Comparison of ENCODE assay signal across 8 mouse cellular contexts in genomic region chr14:31494975-31495455, GRCm38 (mm10). TPM values are rescaled to one million over a fixed set of nuclear protein-coding genes. Genes with fewer than 3 reads are reported as not detected.
A peak's percentile ranks its signal among the peaks of the same experiment; 100 is the strongest.
DNase-seq lines count a peak whose midpoint lies in the region; ATAC-seq lines count a peak whose summit lies in the region.

Gene Mettl6 (minus strand): TSS chr14:31495040.

- no peaks in the 10 kb centered on the region; the same call in 1 of the 2 replicates for H3K36me3 ChIP-seq in hindbrain, embryonic 11.5 days (ENCODE audit: control insufficient read depth, insufficient read depth, low read length)

- peak within 1 kb of the TSS; percentile 71; the same call in 1 of the 2 replicates for H3K27ac ChIP-seq in hindbrain, embryonic 11.5 days (ENCODE audit: low read depth, low read length)

- peak within 1 kb of the TSS; percentile 54 for H3K4me2 ChIP-seq in hindbrain, embryonic 11.5 days (replicated peaks; ENCODE audit: low read depth, low read length)

- peak within 1 kb of the TSS; percentile 85 for H3K9ac ChIP-seq in hindbrain, embryonic 11.5 days (ENCODE audit: low read depth, low read length)

- H3K27me3 ChIP-seq in hindbrain, embryonic 11.5 days (ENCODE audit: control insufficient read depth, insufficient read depth, low read length), result no peaks in the 10 kb centered on the region

- H3K4me3 ChIP-seq in hindbrain, embryonic 11.5 days (ENCODE audit: low read depth, low read length), result peak within 1 kb of the TSS; percentile 90

- no peaks in the 10 kb centered on the region for H3K9me3 ChIP-seq in hindbrain, embryonic 11.5 days (ENCODE audit: control insufficient read depth, low read length)

- peaks cover 9% of the 10 kb centered on the region; the same call in 1 of the 2 replicates for H3K4me1 ChIP-seq in hindbrain, embryonic 11.5 days (replicated peaks; ENCODE audit: control insufficient read depth, insufficient read depth, low read length)

- under 1% methylated on average over 49 of the region's 49 CpGs for WGBS in hindbrain, embryonic 11.5 days

- peak; percentile 91 for DNase-seq in MN1 (ENCODE audit: low spot score)
- peak; percentile 87 for DNase-seq in cerebellum, adult 9-10 months
- peak; percentile 75 to 94 for DNase-seq in frontal cortex, adult 2 months (ENCODE audit: extremely low spot score in 1 of 2, low spot score in 1 of 2)
- DNase-seq in hindbrain, embryonic 11.5 days (ENCODE audit: low spot score), result peak; percentile 91
- peak; percentile 85 to 90 for DNase-seq in layer of hippocampus, postnatal 10 days (ENCODE audit: low spot score in 2 of 2)
- DNase-seq in lung, postnatal 10 days, result peak; percentile 94
- peak; percentile 89 for DNase-seq in ovary, postnatal 36 days (ENCODE audit: low spot score)
- DNase-seq in thymus, postnatal 25 days, result peak; percentile 91

- peak; percentile 91 for ATAC-seq in hindbrain, embryonic 11.5 days (ENCODE audit: low FRiP score)

RNA-seq across cellular contexts. Expression of gene Mettl6, which starts in this region (rescaled TPM):
- polyA plus RNA-seq in frontal cortex, adult 2 months (2012; rRNA removed), result 19.6 and 20.3 TPM in 2 replicates
- polyA plus RNA-seq in hindbrain, embryonic 11.5 days (2014; fragmentation: Nextera tagmentation; extraction: Ambion mirVana), result 86.9 and 87.1 TPM in 2 replicates
- total RNA-seq in layer of hippocampus, postnatal 10 days (2021), result 10 to 100 TPM; 26.7 to 29.4 TPM

Comparison
In these comparisons a context has a peak if more than half of its experiments do, and no peak if none do; other contexts are left out.
1. Peak in every context shown above with its lines: DNase-seq, ATAC-seq, H3K4me3 ChIP-seq and H3K27ac ChIP-seq.